Mouse (Mus musculus) midbrain, embryonic 16.5 days (tissue): ENCODE measurements around the gene Tbl1xr1. TPM values are rescaled to one million over a fixed set of nuclear protein-coding genes. Genes with fewer than 3 reads are reported as not detected.

Experiments used
- ATAC-seq: fragments of 200-750 bp; cut with Nextera tagmentation; 2 replicates; pipeline ENCODE4 v1.8.0; 2017; ENCODE audit warnings: moderate TSS enrichment
- H3K27ac ChIP-seq: fragments of 300-500 bp; sonication (generic); 2 replicates; pipeline ENCODE4 v1.5.1; 2014; ENCODE audit warnings: mild to moderate bottlenecking, low read length, mixed read lengths
- H3K27me3 ChIP-seq: fragments of 300-500 bp; sonication (generic); 2 replicates; pipeline ENCODE4 v1.6.1; 2014; ENCODE audit warnings: low read depth, low read length, mixed read lengths; ENCODE audit not compliant: control insufficient read depth, insufficient read depth
- H3K36me3 ChIP-seq: fragments of 300-500 bp; sonication (generic); 2 replicates; pipeline ENCODE4 v1.6.1; 2014; ENCODE audit warnings: mild to moderate bottlenecking, low read length, moderate library complexity, mixed read lengths; ENCODE audit not compliant: control insufficient read depth, insufficient read depth
- H3K4me1 ChIP-seq: fragments of 300-500 bp; sonication (generic); 2 replicates; pipeline ENCODE4 v1.6.1; 2014; ENCODE audit warnings: mild to moderate bottlenecking, low read length, mixed read lengths; ENCODE audit not compliant: control insufficient read depth, insufficient read depth
- H3K4me2 ChIP-seq: fragments of 300-500 bp; sonication (generic); 2 replicates; pipeline ENCODE4 v1.6.1; 2014; ENCODE audit warnings: mild to moderate bottlenecking, low read length, mixed read lengths
- H3K4me3 ChIP-seq: fragments of 300-500 bp; sonication (generic); 2 replicates; pipeline ENCODE4 v1.5.1; 2014; ENCODE audit warnings: low read depth, mild to moderate bottlenecking, low read length, moderate library complexity, mixed read lengths
- H3K9ac ChIP-seq: fragments of 300-500 bp; sonication (generic); 2 replicates; pipeline ENCODE4 v1.6.1; 2014; ENCODE audit warnings: low read depth, low read length, mixed read lengths
- H3K9me3 ChIP-seq: fragments of 300-500 bp; sonication (generic); replicated peaks from 2 replicates; pipeline ENCODE4 v1.6.1; 2014; ENCODE audit warnings: mild to moderate bottlenecking, low read length, mixed read lengths; ENCODE audit not compliant: control insufficient read depth, poor library complexity, severe bottlenecking
- WGBS: fragments of 180-500 bp; shearing (Covaris S2); extraction: QIAGEN DNeasy Blood & Tissue Kit; methylation state at CpG from one replicate; pipeline ENCODE4 v1.1.7; 2014; 5-methylcytosine and 5-hydroxymethylcytosine counted together
- polyA plus RNA-seq: library from polyadenylated mRNA; unstranded; fragments of >200 nt; fragmentation: Nextera tagmentation; extraction: Ambion mirVana; gene quantifications from 2 replicates; pipeline ENCODE4 v1.2.1, GENCODE M21; 2015

The Tbl1xr1 gene
- polyA plus RNA-seq, 1 experiment from 2014 or later, result 15.1 TPM

GRCm38 (mm10) chr3:22073916-22074315 is 2.5 kb upstream of the Tbl1xr1 start:
- H3K27me3 ChIP-seq, result no peaks in the 10 kb centered on the region
- 73% methylated on average over 1 of the region's 1 CpGs for WGBS
- no peak for ATAC-seq
- no peak overlapping the region for H3K27ac ChIP-seq
- peaks cover 15% of the 10 kb centered on the region for H3K4me1 ChIP-seq
- no peak overlapping the region for H3K9ac ChIP-seq
- H3K4me3 ChIP-seq, result no peak overlapping the region
- no peaks in the 10 kb centered on the region for H3K9me3 ChIP-seq
- no peaks in the 10 kb centered on the region for H3K36me3 ChIP-seq
- no peak overlapping the region; the same call in 1 of the 2 replicates for H3K4me2 ChIP-seq

- no peak for ATAC-seq
- Histone ChIP-seq H3K4me3 (peak overlapping the region; percentile 75), H3K27me3 (no peaks in the 10 kb centered on the region), H3K9ac (peak overlapping the region; percentile 23; the same call in 1 of the 2 replicates), H3K9me3 (no peaks in the 10 kb centered on the region), H3K4me2 (peak overlapping the region; percentile 73), H3K27ac (no peak overlapping the region), H3K36me3 (no peaks in the 10 kb centered on the region), H3K4me1 (peaks cover 23% of the 10 kb centered on the region)
- WGBS, result 24% methylated on average over 11 of the region's 11 CpGs
Measured at GRCm38 (mm10) chr3:22074591-22075294, 1.7 kb upstream of the Tbl1xr1 start.

GRCm38 (mm10) chr3:22075517-22075886 is 950 bp upstream of the Tbl1xr1 start:
- peak overlapping the region; percentile 99 for H3K27ac ChIP-seq
- peak overlapping the region; percentile 75 for H3K4me3 ChIP-seq
- H3K27me3 ChIP-seq, result no peaks in the 10 kb centered on the region
- WGBS, result under 1% methylated on average over 28 of the region's 28 CpGs
- H3K4me2 ChIP-seq, result peak overlapping the region; percentile 73
- H3K9me3 ChIP-seq, result no peaks in the 10 kb centered on the region
- ATAC-seq, result 0 out of 2 replicates have a peak, but pooled peaks have one; percentile 5
- H3K36me3 ChIP-seq, result no peaks in the 10 kb centered on the region
- peak overlapping the region; percentile 94 for H3K9ac ChIP-seq
- H3K4me1 ChIP-seq, result peaks cover 27% of the 10 kb centered on the region

GRCm38 (mm10) chr3:22075887-22076560 is 428 bp upstream of the Tbl1xr1 start:
- peak; percentile 92 for ATAC-seq
- under 1% methylated on average over 49 of the region's 70 CpGs for WGBS
- no peaks in the 10 kb centered on the region for H3K36me3 ChIP-seq
- peak overlapping the region; percentile 73 for H3K4me2 ChIP-seq
- peaks cover 27% of the 10 kb centered on the region for H3K4me1 ChIP-seq
- H3K27me3 ChIP-seq, result no peaks in the 10 kb centered on the region
- H3K9ac ChIP-seq, result peak overlapping the region; percentile 94
- H3K27ac ChIP-seq, result peak overlapping the region; percentile 99
- H3K4me3 ChIP-seq, result peak overlapping the region; percentile 75
- no peaks in the 10 kb centered on the region for H3K9me3 ChIP-seq

GRCm38 (mm10) chr3:22076936-22077656 is 644 bp downstream of the Tbl1xr1 start:
- WGBS, result under 1% methylated on average over 34 of the region's 64 CpGs
- Histone ChIP-seq H3K4me1 (peaks cover 28% of the 10 kb centered on the region), H3K9me3 (no peaks in the 10 kb centered on the region), H3K27ac (peak overlapping the region; percentile 99), H3K9ac (peak overlapping the region; percentile 94), H3K4me3 (peak overlapping the region; percentile 75), H3K4me2 (peak overlapping the region; percentile 68), H3K27me3 (no peaks in the 10 kb centered on the region), H3K36me3 (no peaks in the 10 kb centered on the region)
- peak; percentile 75 for ATAC-seq

- WGBS, result 3% methylated on average over 9 of the region's 9 CpGs
- H3K9ac ChIP-seq, result peak overlapping the region; percentile 94
Measured at GRCm38 (mm10) chr3:22077657-22078475, 1.4 kb downstream of the Tbl1xr1 start.

GRCm38 (mm10) chr3:22078529-22078928 is 2.1 kb downstream of the Tbl1xr1 start:
- Histone ChIP-seq H3K4me1 (peaks cover 30% of the 10 kb centered on the region), H3K27me3 (no peaks in the 10 kb centered on the region), H3K4me2 (peak overlapping the region; percentile 68), H3K9me3 (no peaks in the 10 kb centered on the region), H3K4me3 (peak overlapping the region; percentile 75), H3K27ac (no peak overlapping the region), H3K9ac (no peak overlapping the region; the same call in 1 of the 2 replicates), H3K36me3 (no peaks in the 10 kb centered on the region)
- WGBS, result 50% methylated on average over 3 of the region's 3 CpGs
- no peak for ATAC-seq

More at GRCm38 (mm10) chr3:22077657-22078475, 1.4 kb downstream of the Tbl1xr1 start:
- H3K27me3 ChIP-seq, result no peaks in the 10 kb centered on the region
- no peaks in the 10 kb centered on the region for H3K9me3 ChIP-seq
- H3K36me3 ChIP-seq, result no peaks in the 10 kb centered on the region
- peak overlapping the region; percentile 75 for H3K4me3 ChIP-seq
- H3K4me2 ChIP-seq, result peak overlapping the region; percentile 68
- ATAC-seq, result no peak
- H3K4me1 ChIP-seq, result peaks cover 30% of the 10 kb centered on the region
- H3K27ac ChIP-seq, result peak overlapping the region; percentile 53; the same call in 1 of the 2 replicates

- H3K27me3 ChIP-seq, result no peaks in the 10 kb centered on the region
- no peak overlapping the region for H3K27ac ChIP-seq
- no peaks in the 10 kb centered on the region for H3K9me3 ChIP-seq
- 86% methylated on average over 4 of the region's 4 CpGs for WGBS
- no peak overlapping the region for H3K4me2 ChIP-seq
- ATAC-seq, result no peak
- H3K9ac ChIP-seq, result no peak overlapping the region
- H3K4me3 ChIP-seq, result no peak overlapping the region
- H3K4me1 ChIP-seq, result peaks cover 26% of the 10 kb centered on the region
- H3K36me3 ChIP-seq, result no peaks in the 10 kb centered on the region
Measured at GRCm38 (mm10) chr3:22081869-22082268, 5.4 kb downstream of the Tbl1xr1 start.
